Mouse (Mus musculus) CH12.LX (cell line): ENCODE data around the gene Myh3. TPM values are rescaled to one million over a fixed set of nuclear protein-coding genes. Genes with fewer than 3 reads are reported as not detected.
A peak's percentile ranks its signal among the peaks of the same experiment; 100 is the strongest.

ENCODE experiments used
- DNase-seq: peaks from one replicate; pipeline ENCODE4 v3.0.0-alpha.2; 2013; ENCODE audit errors: extremely low read depth
- H3K27ac ChIP-seq: 2 replicates; pipeline ENCODE4 v1.5.1; 2012; ENCODE audit warnings: low read depth, mild to moderate bottlenecking, control low read depth, moderate library complexity; ENCODE audit not compliant: insufficient read depth
- H3K27me3 ChIP-seq: replicated peaks from 2 replicates; pipeline ENCODE3; 2012; ENCODE audit warnings: inconsistent platforms
- H3K36me3 ChIP-seq, 2 experiments: replicated peaks in 1 of 2; 2 replicates each; pipeline versions ENCODE3 to v1.6.1; 2012; ENCODE audit warnings: inconsistent platforms in 1 of 2, low read length in 1 of 2, mild to moderate bottlenecking in 1 of 2, mixed read lengths in 1 of 2, moderate library complexity in 1 of 2; ENCODE audit not compliant: control insufficient read depth in 1 of 2, insufficient read depth in 1 of 2
- H3K4me1 ChIP-seq, 2 experiments: 2 replicates each; pipeline ENCODE4 v1.6.1; 2012; ENCODE audit warnings: inconsistent platforms in 1 of 2, moderate library complexity in 1 of 2; ENCODE audit not compliant: insufficient read depth in 2 of 2, control insufficient read depth in 1 of 2
- H3K4me2 ChIP-seq: 2 replicates; pipeline ENCODE4 v1.6.1; 2012; ENCODE audit warnings: low read depth, mild to moderate bottlenecking, control low read depth; ENCODE audit not compliant: poor library complexity, insufficient read depth, severe bottlenecking
- H3K4me3 ChIP-seq, 3 experiments: fragments of 150-350 bp in 1 of 3; sonication (generic) in 1 of 3; replicated peaks in 1 of 3; 2 replicates each; pipeline versions ENCODE3 to v1.5.1; 2011 to 2012; ENCODE audit warnings: low read depth in 2 of 3, low read length in 2 of 3, mild to moderate bottlenecking in 2 of 3, moderate library complexity in 2 of 3, control low read depth in 1 of 3, improper control_type of control experiment in 1 of 3, inconsistent platforms in 1 of 3, mixed read lengths in 1 of 3; ENCODE audit not compliant: poor library complexity in 1 of 3
- H3K79me2 ChIP-seq: replicated peaks from 2 replicates; pipeline ENCODE4 v1.6.1; 2012; ENCODE audit warnings: mild to moderate bottlenecking, moderate library complexity; ENCODE audit not compliant: control insufficient read depth, poor library complexity, insufficient read depth, severe bottlenecking; ENCODE audit errors: extremely low read depth
- H3K9ac ChIP-seq: 2 replicates; pipeline ENCODE4 v1.6.1; 2012; ENCODE audit warnings: low read depth, mild to moderate bottlenecking, control low read depth, moderate library complexity; ENCODE audit not compliant: insufficient read depth
- H3K9me3 ChIP-seq: replicated peaks from 2 replicates; pipeline ENCODE3; 2012; ENCODE audit warnings: low read length, inconsistent platforms, mixed read lengths
- BHLHE40 ChIP-seq: IDR thresholded peaks from 2 replicates; pipeline ENCODE4 v1.6.1; 2011; ENCODE audit warnings: mild to moderate bottlenecking, low read depth, low read length, improper control_type of control experiment
- CHD1 ChIP-seq: IDR thresholded peaks from 2 replicates; pipeline ENCODE4 v1.6.1; 2012; ENCODE audit warnings: low read depth, low read length, improper control_type of control experiment, inconsistent platforms
- CHD2 ChIP-seq: IDR thresholded peaks from 2 replicates; pipeline ENCODE4 v1.6.1; 2011; ENCODE audit warnings: low read length, improper control_type of control experiment
- CTCF ChIP-seq, 2 experiments: IDR thresholded peaks in 1 of 2; conservative IDR thresholded peaks in 1 of 2; 2 replicates each; pipeline ENCODE4 v1.5.1; 2011 to 2012; ENCODE audit warnings: low read depth in 2 of 2, low read length in 2 of 2, improper control_type of control experiment in 1 of 2, inconsistent platforms in 1 of 2, mild to moderate bottlenecking in 1 of 2, moderate library complexity in 1 of 2
- EP300 ChIP-seq: IDR thresholded peaks from 2 replicates; pipeline ENCODE4 v1.6.1; 2011; ENCODE audit warnings: low read length, improper control_type of control experiment
- ETS1 ChIP-seq: conservative IDR thresholded peaks from 2 replicates; pipeline ENCODE4 v1.6.1; 2012; ENCODE audit warnings: low read depth, mild to moderate bottlenecking, inconsistent platforms, low read length, improper control_type of control experiment, moderate library complexity
- HCFC1 ChIP-seq: IDR thresholded peaks from 2 replicates; pipeline ENCODE4 v1.6.1; 2012; ENCODE audit warnings: low read depth, mild to moderate bottlenecking, inconsistent platforms, low read length, improper control_type of control experiment
- IRF4 ChIP-seq: IDR thresholded peaks from 2 replicates; pipeline ENCODE4 v1.6.1; 2014; ENCODE audit warnings: low read depth, mild to moderate bottlenecking, inconsistent platforms, low read length, improper control_type of control experiment
- JUN ChIP-seq: IDR thresholded peaks from 2 replicates; pipeline ENCODE4 v1.6.1; 2011; ENCODE audit warnings: low read depth, mild to moderate bottlenecking, low read length, improper control_type of control experiment, moderate library complexity; ENCODE audit not compliant: insufficient read depth
- JUND ChIP-seq: conservative IDR thresholded peaks from 2 replicates; pipeline ENCODE4 v1.6.1; 2011; ENCODE audit warnings: low read depth, low read length, improper control_type of control experiment
- MAFK ChIP-seq: IDR thresholded peaks from 2 replicates; pipeline ENCODE4 v1.6.1; 2011; ENCODE audit warnings: low read length, improper control_type of control experiment; ENCODE audit not compliant: insufficient replicate concordance
- MEF2A ChIP-seq: IDR thresholded peaks from 2 replicates; pipeline ENCODE4 v1.6.1; 2014; ENCODE audit warnings: low read depth, mild to moderate bottlenecking, inconsistent platforms, low read length, improper control_type of control experiment, borderline replicate concordance
- NELFE ChIP-seq: IDR thresholded peaks from 2 replicates; pipeline ENCODE4 v1.6.1; 2011; ENCODE audit warnings: low read depth, low read length, improper control_type of control experiment
- NRF1 ChIP-seq: IDR thresholded peaks from 2 replicates; pipeline ENCODE4 v1.6.1; 2014; ENCODE audit warnings: low read depth, mild to moderate bottlenecking, inconsistent platforms, low read length, improper control_type of control experiment, moderate library complexity
- PAX5 ChIP-seq: IDR thresholded peaks from 2 replicates; pipeline ENCODE4 v1.6.1; 2012; ENCODE audit warnings: low read length, inconsistent platforms, mixed read lengths
- POLR2A ChIP-seq: IDR thresholded peaks from 2 replicates; pipeline ENCODE4 v1.6.1; 2011; ENCODE audit warnings: low read depth, mild to moderate bottlenecking, improper control_type of control experiment, low read length
- POLR2AphosphoS2 ChIP-seq: IDR thresholded peaks from 2 replicates; pipeline ENCODE4 v1.6.1; 2011; ENCODE audit warnings: low read depth, low read length, improper control_type of control experiment
- RAD21 ChIP-seq: IDR thresholded peaks from 2 replicates; pipeline ENCODE4 v1.6.1; 2011; ENCODE audit warnings: low read depth, mild to moderate bottlenecking, low read length, improper control_type of control experiment, moderate library complexity
- SMC3 ChIP-seq: IDR thresholded peaks from 2 replicates; pipeline ENCODE4 v1.6.1; 2011; ENCODE audit warnings: low read depth, low read length, improper control_type of control experiment
- ZKSCAN1 ChIP-seq: IDR thresholded peaks from 2 replicates; pipeline ENCODE4 v1.6.1; 2012; ENCODE audit warnings: low read depth, inconsistent platforms, low read length, improper control_type of control experiment, borderline replicate concordance
- dilution Hi-C: fragments of 300-500 bp; cut with MboI; formaldehyde crosslinking; loops from 2 replicates; pipeline ENCODE4 v1.14.3; 2020; ENCODE audit warnings: low sequenced_read_pairs; ENCODE audit not compliant: extremely low pct_unique_long_range_greater_than_20kb, extremely low pct_ligation_motif_present
- in situ Hi-C: fragments of 300-500 bp; cut with MboI; formaldehyde crosslinking; loops from 3 replicates; pipeline ENCODE4 v1.14.3; 2019; ENCODE audit warnings: low sequenced_read_pairs, low pct_ligation_motif_present, low pct_unique_long_range_greater_than_20kb, mixed read lengths
- polyA plus RNA-seq: library from polyadenylated mRNA; unstranded; fragments of >175 nt; gene quantifications from 2 replicates; pipeline ENCODE4 v1.2.1, GENCODE M21; 2012; ENCODE audit warnings: low read depth; ENCODE audit not compliant: insufficient read length
- total RNA-seq, 2 experiments: library from RNA; depleted of rRNA; stranded (reverse); fragments of 300-350 nt in 1 of 2; fragments of >200 nt in 1 of 2; gene quantifications; 2 replicates each; pipeline ENCODE4 v1.2.3; 2012 to 2014

Gene Myh3
- total RNA-seq (2012; rRNA removed) (0.55 and 0.64 TPM in 2 replicates), total RNA-seq (2014; rRNA removed) (0.08 and 0.12 TPM in 2 replicates), polyA plus RNA-seq (0.26 and 0.29 TPM in 2 replicates)

DNA sequence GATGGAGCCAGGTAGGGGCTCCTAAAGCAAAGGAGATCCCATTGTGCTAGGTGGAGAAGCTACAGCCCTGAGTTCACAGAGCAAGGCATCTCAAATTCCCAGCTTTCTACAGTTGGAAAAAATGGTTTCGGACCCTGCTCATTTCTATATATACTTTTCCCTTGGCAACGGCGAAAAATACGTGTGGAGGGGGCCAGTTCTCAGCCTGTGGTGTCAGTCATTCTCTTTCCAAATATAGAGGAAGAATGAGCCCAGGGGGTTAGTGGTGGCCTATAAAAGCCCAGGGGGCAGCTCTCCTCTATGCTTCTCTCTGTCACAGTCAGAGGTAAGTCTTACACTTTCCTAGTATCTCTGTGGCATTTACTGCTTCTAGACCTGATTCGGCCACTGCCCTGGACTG lies at the start of gene Myh3:
Gene Myh3 (plus strand): TSS at position 301 of the 400 bp plus-strand sequence.
- no peak within 1 kb of the TSS for H3K27ac ChIP-seq
- H3K4me1 ChIP-seq, result peaks cover 11 to 25% of the 10 kb centered on the region in 2 experiments
- H3K9ac ChIP-seq, result no peak within 1 kb of the TSS
- H3K9me3 ChIP-seq, result no peaks in the 10 kb centered on the region
- H3K4me3 ChIP-seq, result no peak within 1 kb of the TSS
- in situ Hi-C loops (loop anchor here (5.0 kb wide), 1 partner anchor 171 kb away; no protein-coding TSS in a partner anchor), dilution Hi-C loops (no loop called here)
- no peak for TF ChIP-seq POLR2A
- no peak for TF ChIP-seq CHD1
- TF ChIP-seq JUN, result no peak
- TF ChIP-seq HCFC1, result no peak
- no peak for TF ChIP-seq MAFK
- TF ChIP-seq EP300, result no peak
- TF ChIP-seq BHLHE40, result no peak
- TF ChIP-seq POLR2AphosphoS2, result no peak
- TF ChIP-seq ETS1, result no peak
- TF ChIP-seq PAX5, result no peak
- TF ChIP-seq ZKSCAN1, result no peak
- TF ChIP-seq NRF1, result no peak
- no peak for TF ChIP-seq NELFE
- no peak for TF ChIP-seq IRF4
- no peak within 1 kb of the TSS for H3K4me2 ChIP-seq
- DNase-seq, result no peak
- H3K27me3 ChIP-seq, result peaks cover 37% of the 10 kb centered on the region
- H3K36me3 ChIP-seq, result no peaks in the 10 kb centered on the region
- no peaks in the 10 kb centered on the region for H3K79me2 ChIP-seq

DNA sequence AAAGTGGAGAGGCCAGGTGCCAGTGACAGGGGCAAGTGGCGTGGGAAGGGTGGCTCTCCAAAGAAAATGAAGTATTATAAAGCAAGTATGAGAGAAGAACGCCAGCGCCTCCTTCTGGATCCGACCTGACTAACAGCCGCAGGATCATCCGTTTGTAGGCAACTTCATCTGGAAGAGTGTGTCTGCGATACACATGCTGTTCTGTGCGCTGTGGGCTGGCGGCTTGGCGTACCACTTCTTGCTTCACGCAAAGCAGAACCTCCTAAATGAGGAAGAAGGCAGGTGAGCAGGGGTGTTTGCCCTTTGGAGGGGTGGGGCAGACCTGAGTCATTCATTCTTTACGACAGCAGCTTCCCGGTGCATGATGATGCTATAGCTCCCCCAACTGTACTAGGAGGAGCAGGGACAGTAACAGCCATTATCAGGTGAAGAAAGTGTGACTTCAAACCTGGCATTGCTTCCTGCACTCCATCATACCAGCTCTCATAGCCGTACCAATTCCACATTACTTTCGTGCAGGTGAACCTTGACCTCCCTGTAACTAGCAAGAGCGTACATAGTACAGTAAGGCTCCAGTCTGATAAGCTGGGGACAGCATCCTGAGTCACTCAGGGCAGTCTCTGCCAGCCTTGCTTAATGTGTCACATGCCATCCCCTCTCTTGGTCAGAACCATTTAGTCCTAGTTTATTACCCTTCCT lies 47.0 kb upstream of the Myh3 start:
- H3K9me3 ChIP-seq, result no peaks in the 10 kb centered on the region
- no peak overlapping the region for H3K27ac ChIP-seq
- no peak overlapping the region for H3K9ac ChIP-seq
- DNase-seq, result no peak
- in situ Hi-C loops (no loop called here), dilution Hi-C loops (no loop called here)
- H3K4me2 ChIP-seq, result no peak overlapping the region
- 0 out of 4 replicates have a peak, but pooled peaks cover 0 to 2% of the 10 kb centered on the region in 2 experiments for H3K4me1 ChIP-seq
- no peak overlapping the region for H3K4me3 ChIP-seq
- TF ChIP-seq IRF4 (no peak), POLR2AphosphoS2 (no peak), CTCF (conservative IDR thresholded peaks at IDR 0.05 in 1 of 2, IDR thresholded peaks at IDR 0.05 in 1 of 2; ENCODE audit: low read depth in 2 of 2, low read length in 2 of 2) (peak in 1 of 2 experiments; percentile 60; a peak in 2 of 4 replicates), MEF2A (no peak), CHD2 (no peak), JUND (no peak), ETS1 (no peak), SMC3 (peak; percentile 47), RAD21 (peak; percentile 23)
- H3K36me3 ChIP-seq, result peaks cover 0 to 1% of the 10 kb centered on the region in 2 experiments
- no peaks in the 10 kb centered on the region for H3K27me3 ChIP-seq
- H3K79me2 ChIP-seq, result no peaks in the 10 kb centered on the region
